Mouse (Mus musculus) Patski (cell line): ENCODE measurements around the gene Man1c1. TPM values are rescaled to one million over a fixed set of nuclear protein-coding genes. Genes with fewer than 3 reads are reported as not detected.

ENCODE experiments used
- ATAC-seq: fragments of 100-300 bp; one replicate; pipeline ENCODE4 v1.8.0; 2021
- CTCF ChIA-PET: fragments of 350-600 bp; sonication (Branson Sonifier 250); formaldehyde crosslinking; loops from one replicate; lab custom pipeline; 2022; ENCODE audit warnings: inconsistent platforms; lab: Charles Lee
- POLR2A ChIA-PET: fragments of 350-600 bp; sonication (Branson Sonifier 250); formaldehyde crosslinking; loops from one replicate; lab custom pipeline; 2022; ENCODE audit warnings: antibody characterized with exemption, inconsistent platforms; lab: Charles Lee
- DNase-seq: peaks from one replicate; pipeline ENCODE4 v3.0.0-alpha.2; 2011; ENCODE audit warnings: low read depth, low spot score
- H3K27me3 ChIP-seq: fragments of 371-371 bp; one replicate; pipeline ENCODE4 v1.5.1; 2021
- CTCF ChIP-seq: fragments of 100-300 bp; IDR thresholded peaks from one replicate; pipeline ENCODE4 v1.5.1; 2021
- in situ Hi-C: fragments of 300-500 bp; cut with MboI; formaldehyde crosslinking; loops from 3 replicates; pipeline ENCODE4 v1.11.1; 2018; ENCODE audit warnings: low pct_unique_long_range_greater_than_20kb, mixed read lengths
- polyA plus RNA-seq: library from polyadenylated mRNA; unstranded; gene quantifications from one replicate; pipeline ENCODE4 v1.2.3, GENCODE M21; 2021

Man1c1 gene
- 16.2 TPM for polyA plus RNA-seq

DNA sequence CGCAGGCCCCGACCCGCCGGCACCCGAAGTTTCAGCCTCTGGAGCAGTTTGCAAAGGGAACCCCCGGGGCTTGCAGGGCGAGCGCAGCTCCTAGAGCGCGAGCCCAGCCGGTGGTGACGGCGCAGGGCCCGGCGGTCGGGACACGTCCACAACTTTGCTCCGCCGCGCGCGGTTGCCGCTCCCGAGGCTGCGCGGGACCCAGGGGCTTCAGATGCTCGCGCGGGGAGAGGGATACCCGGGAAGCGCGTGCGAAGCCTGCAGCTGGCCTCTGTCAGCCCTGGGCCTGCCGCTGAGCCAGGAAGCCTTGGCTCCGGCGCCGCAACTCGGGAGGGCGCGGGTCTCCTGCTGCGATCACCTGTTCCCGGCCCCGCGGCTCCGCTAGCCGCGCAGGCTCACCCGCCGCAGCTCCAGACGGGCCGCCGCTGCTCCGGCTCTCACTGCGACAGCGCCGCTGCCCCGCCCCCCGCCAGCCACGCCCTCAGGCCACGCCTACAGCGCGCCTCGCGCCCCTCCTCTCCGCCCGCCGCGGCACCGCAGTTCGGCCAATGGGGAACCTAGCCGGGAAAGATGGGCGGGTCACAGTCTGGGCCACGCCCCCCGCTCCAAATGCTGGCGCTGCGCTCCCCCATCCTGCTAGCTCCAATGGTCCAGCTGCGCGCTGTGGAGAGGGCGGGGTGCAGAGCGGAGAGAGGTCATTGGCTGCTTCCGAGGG, at the start of gene Man1c1:
Gene Man1c1 (minus strand): TSS at position 456 of the 712 bp plus-strand sequence.
- CTCF ChIA-PET = interaction anchor here (0.9 kb wide), 1 partner anchor 10 kb away, joined by 3 read pairs; no protein-coding TSS in a partner anchor
- TF ChIP-seq CTCF = no peak
- ATAC-seq (peak; percentile 89), DNase-seq (peak; percentile 82)
- POLR2A ChIA-PET = interaction anchor here (0.8 to 1.1 kb wide), 3 partner anchors 10 to 120 kb away, joined by 3 read pairs; no protein-coding TSS in a partner anchor
- no peaks in the 10 kb centered on the region for H3K27me3 ChIP-seq
- in situ Hi-C loops = loop anchor here (5.0 kb wide), 1 partner anchor 67 kb away; no protein-coding TSS in a partner anchor

DNA sequence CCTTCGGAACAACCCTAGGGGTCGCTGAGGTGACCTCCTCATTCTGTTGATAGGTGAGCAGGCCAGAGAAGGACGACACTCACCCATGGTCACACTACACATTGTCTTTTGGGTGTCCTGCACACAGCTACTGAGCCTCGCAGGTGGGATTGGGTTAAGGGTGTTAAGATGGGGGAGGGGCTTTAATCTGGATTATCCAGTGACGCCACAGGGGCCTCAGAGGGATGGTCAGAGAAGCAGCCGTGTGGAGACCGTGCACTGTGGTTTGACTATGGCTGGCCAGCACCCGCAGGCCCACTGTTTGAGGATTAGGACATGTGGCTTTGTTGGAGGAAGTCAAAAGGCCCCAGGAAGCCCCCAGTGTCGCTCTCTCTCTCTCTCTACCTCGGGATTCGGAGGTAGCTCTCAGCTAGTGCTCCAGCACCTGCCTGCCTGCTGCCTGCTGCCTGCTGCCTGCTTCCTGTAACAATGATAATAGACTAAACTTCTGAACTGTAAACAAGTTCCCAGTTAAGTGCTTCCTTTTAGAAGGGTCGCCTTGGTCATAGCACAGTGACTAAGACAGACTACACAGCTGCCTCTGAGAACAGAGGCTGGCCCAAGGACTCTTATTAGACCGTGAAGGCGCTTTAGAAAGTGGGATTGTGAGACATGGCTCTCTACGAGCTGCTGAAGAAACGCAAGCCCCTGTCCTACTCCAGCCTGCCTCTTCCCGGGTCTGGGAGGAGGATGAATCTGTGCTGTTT, 49.6 kb upstream of the Man1c1 start:
- TF ChIP-seq CTCF = no peak
- in situ Hi-C loops = no loop called here
- DNase-seq = no peak
- H3K27me3 ChIP-seq = no peaks in the 10 kb centered on the region
- CTCF ChIA-PET = no interaction called here
- POLR2A ChIA-PET = no interaction called here
- no peak for ATAC-seq

- no peak for TF ChIP-seq CTCF
- ChIA-PET CTCF (no interaction called here), POLR2A (no interaction called here)
- DNase-seq = no peak
- no peaks in the 10 kb centered on the region for H3K27me3 ChIP-seq
- in situ Hi-C loops = no loop called here
- ATAC-seq = no peak
These were observed 48.9 kb upstream of the Man1c1 start for GRCm38 (mm10) chr4:134752911-134753426.

GRCm38 (mm10) chr4:134751682-134752380, 47.7 kb upstream of the Man1c1 start:
- CTCF ChIA-PET = no interaction called here
- DNase-seq (no peak), ATAC-seq (no peak)
- in situ Hi-C loops = no loop called here
- no peaks in the 10 kb centered on the region for H3K27me3 ChIP-seq
- TF ChIP-seq CTCF = no peak
- POLR2A ChIA-PET = no interaction called here

- no peak for ATAC-seq
- TF ChIP-seq CTCF = no peak
- DNase-seq = no peak
- POLR2A ChIA-PET = no interaction called here
- in situ Hi-C loops = no loop called here
- CTCF ChIA-PET = no interaction called here
- no peaks in the 10 kb centered on the region for H3K27me3 ChIP-seq
These were observed 46.7 kb upstream of the Man1c1 start for GRCm38 (mm10) chr4:134750825-134751224.

DNA sequence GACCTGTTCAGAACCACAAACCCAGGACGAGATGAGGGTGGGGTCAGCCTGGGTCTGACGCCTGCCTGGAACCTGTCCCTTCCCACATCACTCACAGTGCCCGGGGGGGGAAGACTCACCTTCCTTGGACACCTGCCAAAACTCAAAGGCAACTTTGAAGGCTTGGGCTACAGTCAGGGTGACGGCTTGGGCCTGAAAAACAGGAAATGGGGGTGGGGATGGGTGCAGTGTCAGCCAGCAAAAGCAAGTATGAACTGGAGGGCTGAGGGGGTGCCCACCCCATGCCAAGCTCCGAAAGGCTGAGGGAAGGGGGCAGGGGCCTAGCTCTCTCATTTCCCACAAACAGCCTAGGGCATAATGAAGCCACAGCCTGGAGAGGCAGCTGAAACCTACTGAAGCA, 46.2 kb upstream of the Man1c1 start:
- CTCF ChIA-PET = interaction anchor here (1.0 kb wide), 1 partner anchor 9 kb away, joined by 3 read pairs; no protein-coding TSS in a partner anchor
- POLR2A ChIA-PET = no interaction called here
- no peaks in the 10 kb centered on the region for H3K27me3 ChIP-seq
- TF ChIP-seq CTCF = no peak
- DNase-seq = no peak
- ATAC-seq = no peak
- in situ Hi-C loops = no loop called here

DNA sequence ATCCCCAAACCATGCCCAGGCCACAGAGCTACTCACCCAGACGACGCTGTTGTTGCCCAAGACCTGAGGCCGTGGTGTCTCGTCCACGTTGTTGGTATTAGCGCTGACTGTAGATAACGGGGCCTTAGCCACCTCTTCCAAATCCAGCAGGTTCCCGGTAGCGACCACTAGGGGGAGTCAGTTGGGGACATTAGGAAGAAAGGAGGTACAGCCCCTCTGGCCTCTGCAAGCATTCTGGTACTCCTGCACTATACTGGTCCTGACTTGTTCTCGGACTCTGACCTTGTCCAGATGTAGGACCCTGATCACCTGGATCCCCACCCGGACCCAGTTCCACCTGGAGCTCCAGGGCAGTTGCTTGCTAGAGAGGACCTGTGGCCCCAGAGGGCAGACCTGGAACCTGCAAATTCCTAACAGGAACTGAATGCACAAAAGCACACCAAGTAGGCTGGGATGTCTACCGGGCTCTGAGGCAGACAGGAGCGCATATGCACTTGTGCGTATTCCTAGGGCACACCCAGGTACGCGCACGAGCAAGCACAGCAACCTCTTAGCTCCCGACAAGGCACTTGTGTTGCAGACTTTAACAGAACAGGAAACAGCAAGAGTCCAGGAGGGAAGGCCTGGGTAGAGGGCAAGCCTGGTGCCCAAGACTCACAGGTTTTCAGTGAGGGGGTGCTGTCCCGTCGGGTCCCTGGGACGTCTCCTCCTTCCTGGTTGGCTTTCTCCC, 45.4 kb upstream of the Man1c1 start:
- no peak for TF ChIP-seq CTCF
- CTCF ChIA-PET = interaction anchor here (1.0 kb wide), 1 partner anchor 10 kb away, joined by 3 read pairs; no protein-coding TSS in a partner anchor
- no peaks in the 10 kb centered on the region for H3K27me3 ChIP-seq
- no peak for ATAC-seq
- in situ Hi-C loops = no loop called here
- DNase-seq = no peak
- POLR2A ChIA-PET = no interaction called here

- ATAC-seq (no peak), DNase-seq (no peak)
- POLR2A ChIA-PET = interaction anchor here (0.9 to 1.1 kb wide), 2 partner anchors 22 to 25 kb away, joined by 3 read pairs; no protein-coding TSS in a partner anchor
- H3K27me3 ChIP-seq = no peaks in the 10 kb centered on the region
- in situ Hi-C loops = no loop called here
- no peak for TF ChIP-seq CTCF
- CTCF ChIA-PET = interaction anchor here (1.0 to 1.8 kb wide), 4 partner anchors 11 to 32 kb away, joined by 3 to 4 read pairs (median 4); no protein-coding TSS in a partner anchor
These were observed 42.0 kb upstream of the Man1c1 start for GRCm38 (mm10) chr4:134745900-134746661.

DNA sequence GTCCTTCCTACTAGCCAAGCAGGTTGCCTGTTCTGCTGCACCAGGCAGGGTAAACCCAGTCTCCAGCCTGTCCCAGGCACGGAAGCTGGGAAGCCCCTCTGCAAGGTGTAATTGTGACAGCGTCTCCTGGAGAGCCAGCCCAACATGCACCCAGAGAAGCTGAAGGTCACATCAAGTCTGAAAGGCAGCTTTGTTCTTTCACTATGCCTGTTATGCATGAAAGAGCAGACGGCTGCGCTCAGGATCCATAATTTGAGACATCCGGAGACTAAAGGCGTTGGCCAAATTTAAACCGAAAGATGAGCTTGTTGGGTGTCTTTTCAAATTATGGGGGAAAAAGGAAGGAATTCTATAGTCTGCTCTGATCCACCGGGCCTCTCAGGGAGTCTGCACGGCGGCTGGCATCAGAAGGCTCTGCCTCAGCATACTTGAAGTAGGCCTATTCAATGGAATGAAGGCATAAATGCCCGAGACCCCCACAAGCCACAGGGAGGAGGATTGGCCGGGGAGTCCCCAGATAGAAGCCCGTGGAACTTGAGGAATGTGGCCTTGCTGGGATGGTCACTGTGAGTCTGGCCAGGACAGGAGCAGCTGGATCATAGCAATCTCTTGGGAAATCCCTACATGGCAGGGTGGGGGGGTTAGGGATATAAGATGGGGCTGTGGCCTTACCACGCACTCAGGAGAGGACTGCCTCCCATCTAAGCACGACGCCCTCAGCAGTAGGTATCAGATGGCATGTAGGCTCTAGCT, 40.0 kb upstream of the Man1c1 start:
- CTCF ChIA-PET = no interaction called here
- no peak for TF ChIP-seq CTCF
- POLR2A ChIA-PET = interaction anchor here (1.0 kb wide), 1 partner anchor 17 kb away, joined by 3 read pairs; no protein-coding TSS in a partner anchor
- no peak for ATAC-seq
- DNase-seq = no peak
- in situ Hi-C loops = no loop called here
- no peaks in the 10 kb centered on the region for H3K27me3 ChIP-seq
